Mouse (Mus musculus): Measurements from ENCODE around the gene 9230113P08Rik. TPM values are rescaled to one million over a fixed set of nuclear protein-coding genes. Genes with fewer than 3 reads are reported as not detected.

9230113P08Rik gene
- polyA plus RNA-seq (2014; fragmentation: Illumina TruSeq; extraction: RNeasy Lipid Tissue Mini Kit (QIAGEN cat#74804)): not detected

GRCm38 (mm10) chr9:35908123-35908522 lies at the start of gene 9230113P08Rik:
9230113P08Rik (plus strand) TSS chr9:35908423.

Other genes starting within 250 kb of the 9230113P08Rik start
- gene Pate1, start 221.0 kb upstream of the 9230113P08Rik start, polyA plus RNA-seq (2014; fragmentation: Illumina TruSeq; extraction: RNeasy Lipid Tissue Mini Kit (QIAGEN cat#74804)): not detected
- gene Gm17677, start 167.4 kb upstream of the 9230113P08Rik start, polyA plus RNA-seq (2014; fragmentation: Illumina TruSeq; extraction: RNeasy Lipid Tissue Mini Kit (QIAGEN cat#74804)): not detected
- not detected for gene Gm17727, start 130.3 kb upstream of the 9230113P08Rik start, polyA plus RNA-seq (2014; fragmentation: Illumina TruSeq; extraction: RNeasy Lipid Tissue Mini Kit (QIAGEN cat#74804))
- not detected for gene Gm27235, start 118.3 kb upstream of the 9230113P08Rik start, polyA plus RNA-seq (2014; fragmentation: Illumina TruSeq; extraction: RNeasy Lipid Tissue Mini Kit (QIAGEN cat#74804))
- gene D730048I06Rik, start 118.3 kb upstream of the 9230113P08Rik start, polyA plus RNA-seq (2014; fragmentation: Illumina TruSeq; extraction: RNeasy Lipid Tissue Mini Kit (QIAGEN cat#74804)): 0.60 TPM
- not detected for gene 9230110F15Rik, start 64.3 kb upstream of the 9230113P08Rik start, polyA plus RNA-seq (2014; fragmentation: Illumina TruSeq; extraction: RNeasy Lipid Tissue Mini Kit (QIAGEN cat#74804))
- not detected for gene Gm5916, start 220.4 kb downstream of the 9230113P08Rik start, polyA plus RNA-seq (2014; fragmentation: Illumina TruSeq; extraction: RNeasy Lipid Tissue Mini Kit (QIAGEN cat#74804))

Data from ovary, adult 10 weeks (tissue).